Mouse (Mus musculus) midbrain, embryonic 12.5 days (tissue): ENCODE measurements at regions not wholly inside any gene's neighbourhood (a gene's known extent, or its start where the extent isn't known, plus 50 kb on each side); places are given as distances from the start of the nearest gene placed in this dataset.
A peak's percentile ranks its signal among the peaks of the same experiment; 100 is the strongest.

Experiments
- ATAC-seq: fragments of 200-750 bp; cut with Nextera tagmentation; 2 replicates; pipeline ENCODE4 v1.8.0; 2017; ENCODE audit warnings: low read depth, moderate TSS enrichment, moderate library complexity; ENCODE audit not compliant: low FRiP score
- H3K27ac ChIP-seq: fragments of 300-500 bp; sonication (generic); replicated peaks from 2 replicates; pipeline ENCODE4 v1.5.1; 2016; ENCODE audit warnings: mild to moderate bottlenecking
- H3K27me3 ChIP-seq: fragments of 300-500 bp; sonication (generic); 2 replicates; pipeline ENCODE4 v1.6.1; 2016; ENCODE audit warnings: mild to moderate bottlenecking
- H3K36me3 ChIP-seq: fragments of 300-500 bp; sonication (generic); 2 replicates; pipeline ENCODE4 v1.6.1; 2016
- H3K4me1 ChIP-seq: fragments of 300-500 bp; sonication (generic); 2 replicates; pipeline ENCODE4 v1.6.1; 2016
- H3K4me2 ChIP-seq: fragments of 300-500 bp; sonication (generic); replicated peaks from 2 replicates; pipeline ENCODE4 v1.6.1; 2016; ENCODE audit warnings: mild to moderate bottlenecking, moderate library complexity
- H3K4me3 ChIP-seq: fragments of 300-500 bp; sonication (generic); 2 replicates; pipeline ENCODE4 v1.5.1; 2016; ENCODE audit warnings: mild to moderate bottlenecking
- H3K9ac ChIP-seq: fragments of 300-500 bp; sonication (generic); replicated peaks from 2 replicates; pipeline ENCODE4 v1.6.1; 2016; ENCODE audit warnings: mild to moderate bottlenecking, moderate library complexity
- H3K9me3 ChIP-seq: fragments of 300-500 bp; sonication (generic); 2 replicates; pipeline ENCODE4 v1.6.1; 2016; ENCODE audit warnings: mild to moderate bottlenecking
- WGBS: fragments of 180-500 bp; shearing (Covaris S2); methylation state at CpG from one replicate; pipeline ENCODE4 v1.1.7; 2016; 5-methylcytosine and 5-hydroxymethylcytosine counted together

DNA sequence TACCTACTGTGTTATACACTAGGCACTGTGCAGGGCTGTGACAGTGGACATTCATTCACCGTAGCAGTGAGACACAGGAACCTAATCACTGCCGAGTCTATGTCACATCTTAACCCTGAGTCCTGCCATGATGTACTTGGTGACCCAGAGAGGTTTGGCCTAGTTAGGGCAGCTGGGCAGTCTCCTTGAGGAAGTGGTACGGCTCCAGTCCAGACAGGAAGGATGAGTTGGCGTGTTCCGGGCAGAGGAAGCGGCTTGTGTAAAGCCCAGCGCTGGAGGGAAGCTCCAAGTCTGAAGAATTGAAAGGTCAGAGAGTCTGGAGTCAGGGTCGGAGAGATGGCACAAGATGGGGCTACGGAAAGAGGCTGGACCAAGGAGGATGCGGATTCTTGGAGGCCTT is 99.4 kb upstream of the Smim15 start:
- no peak overlapping the region for H3K4me2 ChIP-seq

GRCm38 (mm10) chr13:107942979-107943378 is 101.3 kb upstream of the Smim15 start:
- H3K4me2 ChIP-seq = no peak overlapping the region
- H3K4me3 ChIP-seq = no peak overlapping the region
- H3K4me1 ChIP-seq = 0 out of 2 replicates have a peak, but pooled peaks cover 2% of the 10 kb centered on the region
- no peak for ATAC-seq
- WGBS = 90% methylated on average over 4 of the region's 4 CpGs
- no peak overlapping the region for H3K9ac ChIP-seq
- no peaks in the 10 kb centered on the region for H3K9me3 ChIP-seq
- H3K27ac ChIP-seq = no peak overlapping the region
- H3K36me3 ChIP-seq = no peaks in the 10 kb centered on the region
- H3K27me3 ChIP-seq = no peaks in the 10 kb centered on the region

More for the DNA sequence above, 99.4 kb upstream of the Smim15 start:
- Histone ChIP-seq H3K27ac (no peak overlapping the region), H3K36me3 (no peaks in the 10 kb centered on the region), H3K9me3 (no peaks in the 10 kb centered on the region), H3K4me3 (no peak overlapping the region), H3K4me1 (0 out of 2 replicates have a peak, but pooled peaks cover 2% of the 10 kb centered on the region), H3K9ac (no peak overlapping the region), H3K27me3 (no peaks in the 10 kb centered on the region)
- no peak for ATAC-seq
- WGBS = 87% methylated on average over 10 of the region's 10 CpGs

GRCm38 (mm10) chr13:107942297-107942962 is 101.8 kb upstream of the Smim15 start:
- Histone ChIP-seq H3K4me2 (no peak overlapping the region), H3K36me3 (no peaks in the 10 kb centered on the region), H3K27ac (peak overlapping the region; percentile 20; the same call in 1 of the 2 replicates), H3K4me1 (0 out of 2 replicates have a peak, but pooled peaks cover 2% of the 10 kb centered on the region), H3K4me3 (no peak overlapping the region), H3K27me3 (no peaks in the 10 kb centered on the region), H3K9me3 (no peaks in the 10 kb centered on the region), H3K9ac (no peak overlapping the region)
- ATAC-seq = peak; percentile 78
- 56% methylated on average over 11 of the region's 11 CpGs for WGBS

DNA sequence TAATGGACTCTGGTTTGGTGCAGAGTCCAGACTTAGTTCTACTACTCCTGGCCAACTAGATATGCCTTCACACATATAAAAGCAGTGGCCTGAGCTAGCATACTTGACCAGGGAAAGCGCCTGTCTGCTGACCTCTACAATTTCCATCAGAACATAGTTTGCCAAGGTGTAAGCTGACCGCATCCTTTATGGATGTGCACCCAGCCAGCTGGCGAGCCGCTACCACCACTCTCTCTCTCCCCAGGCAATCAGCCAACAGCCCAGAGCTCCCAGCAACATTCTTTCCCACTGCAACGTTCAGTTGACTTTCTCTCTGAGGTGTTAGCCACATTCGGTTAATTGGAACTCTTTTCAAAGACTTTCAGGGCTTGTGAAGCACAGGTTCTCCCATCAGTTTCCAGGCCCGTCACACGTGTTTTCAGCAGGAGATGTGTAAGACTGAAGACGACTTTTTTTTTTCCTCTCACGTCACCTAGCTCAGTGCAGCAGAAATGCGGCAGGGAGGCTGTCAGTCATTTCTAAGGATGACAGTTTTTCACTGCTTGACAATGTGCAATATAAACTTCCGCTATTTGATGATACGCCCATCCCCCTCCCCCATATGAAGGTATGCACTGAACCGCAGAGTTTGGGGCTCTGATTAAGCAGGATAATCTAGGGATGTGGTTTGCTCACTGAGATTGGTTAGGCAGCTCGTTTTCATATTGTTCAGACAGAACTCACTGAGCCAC is 104.2 kb upstream of the Smim15 start:
- H3K9me3 ChIP-seq = no peaks in the 10 kb centered on the region
- no peak overlapping the region for H3K4me3 ChIP-seq
- no peak overlapping the region for H3K4me2 ChIP-seq
- H3K36me3 ChIP-seq = no peaks in the 10 kb centered on the region
- WGBS = 70% methylated on average over 15 of the region's 15 CpGs
- no peak for ATAC-seq
- H3K27ac ChIP-seq = no peak overlapping the region
- no peaks in the 10 kb centered on the region for H3K27me3 ChIP-seq
- no peak overlapping the region for H3K9ac ChIP-seq
- no peaks in the 10 kb centered on the region for H3K4me1 ChIP-seq

DNA sequence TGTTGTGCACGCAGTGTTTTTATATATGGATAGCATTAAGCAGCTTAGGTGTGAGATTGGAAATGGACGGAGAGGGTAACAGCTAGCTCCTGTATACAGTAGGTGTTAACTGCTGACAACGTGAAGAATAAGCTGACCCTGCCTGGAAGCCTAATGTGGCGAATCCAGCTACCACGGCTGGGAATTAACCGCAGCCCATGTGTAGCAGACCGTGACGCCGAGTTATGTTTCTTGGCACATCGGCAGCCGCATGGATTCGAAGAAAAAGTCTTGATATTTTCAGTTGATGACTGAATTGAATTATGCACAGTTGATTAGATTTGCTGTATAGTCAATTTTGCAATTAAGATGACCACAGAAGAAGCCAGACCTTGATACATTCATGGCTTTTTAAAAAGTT is 108.6 kb upstream of the Smim15 start:
- Histone ChIP-seq H3K27me3 (no peaks in the 10 kb centered on the region), H3K4me1 (peaks cover 16% of the 10 kb centered on the region), H3K4me3 (no peak overlapping the region), H3K4me2 (no peak overlapping the region), H3K9me3 (no peaks in the 10 kb centered on the region), H3K9ac (no peak overlapping the region), H3K27ac (no peak overlapping the region), H3K36me3 (no peaks in the 10 kb centered on the region)
- no peak for ATAC-seq
- WGBS = 67% methylated on average over 12 of the region's 12 CpGs

DNA sequence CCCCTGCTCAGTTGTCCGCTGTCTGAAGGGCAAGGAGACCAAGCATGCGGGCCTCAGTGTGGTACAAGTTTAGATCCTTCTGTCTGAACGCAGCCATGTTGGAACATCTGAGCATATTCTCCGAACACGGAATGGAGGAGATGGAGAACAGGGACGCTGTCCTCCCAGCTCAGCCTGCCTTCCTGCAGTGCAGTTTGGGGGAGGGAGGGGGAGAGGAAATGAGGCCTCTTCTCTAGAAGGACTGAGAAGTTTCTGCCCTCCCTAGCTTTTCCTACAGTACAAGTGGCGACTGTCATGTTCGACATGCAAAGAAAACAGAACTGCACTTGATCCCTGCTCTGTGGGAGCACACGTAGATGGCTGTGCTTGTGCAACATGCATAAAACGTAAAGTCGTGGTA is 109.6 kb upstream of the Smim15 start:
- Histone ChIP-seq H3K27me3 (no peaks in the 10 kb centered on the region), H3K4me3 (no peak overlapping the region), H3K9ac (no peak overlapping the region), H3K9me3 (no peaks in the 10 kb centered on the region), H3K36me3 (no peaks in the 10 kb centered on the region), H3K4me1 (peaks cover 16% of the 10 kb centered on the region), H3K4me2 (0 out of 2 replicates have a peak overlapping the region, but pooled peaks have one; percentile 3), H3K27ac (no peak overlapping the region)
- no peak for ATAC-seq
- 54% methylated on average over 11 of the region's 11 CpGs for WGBS

GRCm38 (mm10) chr13:107933598-107934571 is 110.4 kb upstream of the Smim15 start:
- Histone ChIP-seq H3K9me3 (no peaks in the 10 kb centered on the region), H3K4me1 (peaks cover 16% of the 10 kb centered on the region), H3K4me3 (no peak overlapping the region), H3K9ac (no peak overlapping the region), H3K27me3 (no peaks in the 10 kb centered on the region), H3K36me3 (no peaks in the 10 kb centered on the region), H3K27ac (no peak overlapping the region), H3K4me2 (0 out of 2 replicates have a peak overlapping the region, but pooled peaks have one; percentile 3)
- WGBS = 48% methylated on average over 17 of the region's 17 CpGs
- peak; percentile 47; the same call in 1 of the 2 replicates for ATAC-seq

GRCm38 (mm10) chr13:107932423-107933032 is 111.7 kb upstream of the Smim15 start:
- H3K4me2 ChIP-seq = no peak overlapping the region
- H3K36me3 ChIP-seq = no peaks in the 10 kb centered on the region
- H3K9ac ChIP-seq = no peak overlapping the region
- ATAC-seq = no peak
- no peaks in the 10 kb centered on the region for H3K9me3 ChIP-seq
- WGBS = 74% methylated on average over 12 of the region's 12 CpGs
- H3K27me3 ChIP-seq = no peaks in the 10 kb centered on the region
- H3K4me3 ChIP-seq = no peak overlapping the region
- H3K27ac ChIP-seq = no peak overlapping the region
- H3K4me1 ChIP-seq = peaks cover 16% of the 10 kb centered on the region

DNA sequence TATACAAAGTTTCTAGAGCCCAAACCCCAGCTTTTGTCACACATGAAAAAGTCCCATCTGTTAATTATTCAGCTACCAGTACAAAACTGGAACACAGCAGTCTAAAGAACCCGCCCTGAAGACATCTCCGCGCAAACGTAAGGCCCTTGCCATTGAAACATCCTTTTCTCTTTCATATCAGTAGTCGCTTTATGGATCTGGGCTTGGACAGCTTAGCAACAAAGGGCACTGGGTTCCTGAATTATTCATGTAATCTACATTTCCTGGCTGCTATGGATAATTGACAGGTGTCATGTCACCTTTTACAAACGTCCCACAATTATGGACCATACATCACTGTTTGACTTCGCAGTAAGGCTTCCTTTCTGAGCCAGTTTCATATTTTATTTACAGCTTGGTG is 113.0 kb upstream of the Smim15 start:
- Histone ChIP-seq H3K27ac (no peak overlapping the region), H3K36me3 (no peaks in the 10 kb centered on the region), H3K4me1 (peaks cover 16% of the 10 kb centered on the region), H3K9me3 (no peaks in the 10 kb centered on the region), H3K4me3 (no peak overlapping the region), H3K27me3 (no peaks in the 10 kb centered on the region), H3K9ac (no peak overlapping the region), H3K4me2 (no peak overlapping the region)
- 52% methylated on average over 7 of the region's 7 CpGs for WGBS
- ATAC-seq = no peak

DNA sequence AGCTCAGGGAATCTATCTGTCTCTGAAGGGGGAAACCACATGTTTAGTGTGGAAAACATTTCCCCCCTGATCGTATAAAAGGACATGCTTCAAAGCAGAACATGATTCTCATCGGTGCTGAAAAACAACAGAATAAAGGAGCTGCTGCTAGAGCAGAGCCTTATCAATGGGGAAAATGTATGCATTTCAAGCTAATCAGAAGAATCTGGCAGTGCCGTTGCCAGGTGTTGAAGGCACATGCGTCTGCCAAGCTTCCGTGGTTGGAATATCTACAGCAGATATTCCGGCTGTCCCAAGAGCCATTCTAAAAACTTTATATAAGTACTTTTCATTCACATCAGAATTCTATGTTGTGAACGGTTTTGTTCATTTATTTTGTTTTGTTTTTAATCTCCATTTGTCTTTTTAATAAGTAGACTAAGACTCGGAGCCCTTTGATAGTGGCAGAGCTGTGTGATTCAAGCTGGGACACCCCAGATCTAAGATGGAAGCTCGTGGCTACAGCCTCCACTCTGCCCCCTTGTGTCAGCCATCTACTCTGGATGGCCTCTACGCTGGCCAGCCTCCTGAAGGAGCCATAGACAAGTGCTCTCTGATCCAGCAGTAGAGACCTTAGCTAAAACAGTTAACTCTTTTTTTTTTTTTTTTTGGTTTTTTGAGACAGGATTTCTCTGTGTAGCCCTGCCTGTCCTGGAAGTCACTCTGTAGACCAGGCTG is 116.6 kb upstream of the Smim15 start:
- Histone ChIP-seq H3K4me1 (peaks cover 15% of the 10 kb centered on the region; the same call in 1 of the 2 replicates), H3K9me3 (no peaks in the 10 kb centered on the region), H3K27me3 (no peaks in the 10 kb centered on the region), H3K4me3 (no peak overlapping the region), H3K4me2 (no peak overlapping the region), H3K9ac (no peak overlapping the region), H3K36me3 (no peaks in the 10 kb centered on the region), H3K27ac (no peak overlapping the region)
- 79% methylated on average over 10 of the region's 10 CpGs for WGBS
- ATAC-seq = no peak

GRCm38 (mm10) chr13:107925470-107925869 is 118.8 kb upstream of the Smim15 start:
- Histone ChIP-seq H3K27ac (no peak overlapping the region), H3K4me3 (no peak overlapping the region), H3K4me1 (peaks cover 12% of the 10 kb centered on the region; the same call in 1 of the 2 replicates), H3K4me2 (no peak overlapping the region), H3K36me3 (no peaks in the 10 kb centered on the region), H3K27me3 (no peaks in the 10 kb centered on the region), H3K9me3 (no peaks in the 10 kb centered on the region), H3K9ac (no peak overlapping the region)
- 0 out of 2 replicates have a peak, but pooled peaks have one; percentile 28 for ATAC-seq
- 72% methylated on average over 8 of the region's 8 CpGs for WGBS
